Mouse (Mus musculus): Measurements from ENCODE around the gene Dad1.

DNA sequence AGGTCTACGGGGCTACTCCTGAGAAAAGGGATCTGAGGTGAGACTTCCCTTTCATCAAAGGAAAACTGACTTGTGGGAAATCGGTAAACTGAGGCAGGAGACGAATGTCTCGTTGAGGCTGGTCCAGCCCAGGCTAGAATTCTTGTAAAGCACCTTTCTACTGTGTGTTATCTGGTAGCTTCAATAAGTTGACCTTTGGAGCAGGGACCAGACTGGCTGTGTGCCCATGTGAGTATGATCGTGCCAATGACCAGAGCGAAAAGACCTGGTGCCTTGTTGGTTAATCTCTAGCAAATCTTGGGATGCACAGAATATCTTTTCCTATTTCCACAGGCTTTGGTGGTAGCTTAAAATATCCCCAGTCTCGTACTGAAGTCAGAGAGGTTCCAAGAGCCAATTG, 37.8 kb downstream of the Dad1 start:
- TF ChIP-seq CTCF (IDR thresholded peaks at IDR 0.05; ENCODE audit: extremely low read depth, insufficient read depth, insufficient read length, insufficient replicate concordance) = no peak
- no peak for TF ChIP-seq POLR2A (IDR thresholded peaks at IDR 0.05; ENCODE audit: low read depth, low read length)
